Mouse (Mus musculus): ENCODE data around the gene Kncn.

The Kncn gene

DNA sequence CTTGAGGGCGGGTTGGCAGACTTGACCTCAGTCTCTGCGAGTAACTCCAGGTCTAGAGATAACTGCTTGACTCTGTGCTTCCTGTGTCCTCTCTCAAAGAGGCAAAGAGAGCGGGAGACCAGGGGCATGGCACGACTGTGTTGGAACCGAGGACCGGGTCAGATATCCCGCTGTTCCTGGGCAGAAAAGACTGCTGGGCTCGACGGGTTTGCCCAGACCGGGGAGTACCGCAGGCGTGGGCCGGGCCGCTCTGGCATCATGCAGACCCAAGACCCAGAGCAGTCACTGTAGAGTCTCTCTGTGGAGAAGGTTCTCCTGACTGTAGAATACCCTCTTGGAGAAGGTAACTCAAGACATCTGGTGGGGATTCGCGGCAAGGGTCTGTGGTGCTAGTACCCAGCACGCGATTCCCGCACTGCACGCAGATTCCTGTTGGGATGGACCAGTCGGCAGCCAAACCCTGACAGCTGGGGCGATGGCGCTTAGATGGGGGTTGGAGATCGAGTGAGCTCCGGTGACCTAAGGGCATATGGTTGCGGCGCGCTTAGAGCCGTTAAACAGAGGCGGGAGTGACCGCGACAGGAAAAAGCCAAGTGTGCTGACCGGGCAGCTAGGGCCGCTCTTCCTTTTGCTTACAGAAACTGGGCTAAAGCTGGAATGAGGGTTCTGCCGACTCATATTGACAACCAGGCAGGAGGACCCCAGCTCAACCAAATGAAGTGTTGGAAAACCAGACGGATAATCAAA, 51.8 kb downstream of the Kncn start:
- no peak for DNase-seq (ENCODE audit: low read depth, low spot score)

GRCm38 (mm10) chr4:115936646-115937045, 52.4 kb downstream of the Kncn start:
- DNase-seq (ENCODE audit: low read depth, low spot score): no peak

GRCm38 (mm10) chr4:115937061-115937976, 53.1 kb downstream of the Kncn start:
- DNase-seq (ENCODE audit: low read depth, low spot score): no peak

- no peak for DNase-seq (ENCODE audit: low read depth, low spot score)
These were observed 54.3 kb downstream of the Kncn start for GRCm38 (mm10) chr4:115938276-115939160.

All from brain, adult 2 months (tissue).